Mouse (Mus musculus): ENCODE results near the gene Lingo1. TPM values are rescaled to one million over a fixed set of nuclear protein-coding genes. Genes with fewer than 3 reads are reported as not detected.

The Lingo1 gene
- polyA plus RNA-seq, 1 experiment, result 0.37 TPM

GRCm38 (mm10) chr9:56694079-56694478 lies 102.2 kb downstream of the Lingo1 start:
- H3ac ChIP-seq (ENCODE audit: control insufficient read depth, insufficient read length, low read depth), result no peak overlapping the region
- no peak overlapping the region for H3K4me3 ChIP-seq (ENCODE audit: insufficient read depth, poor library complexity, severe bottlenecking)
- no peaks in the 10 kb centered on the region for H3K79me2 ChIP-seq (ENCODE audit: control insufficient read depth, insufficient read depth)
- H3K27me3 ChIP-seq (ENCODE audit: control insufficient read depth, insufficient read depth, insufficient read length), result peaks cover 40% of the 10 kb centered on the region
- TF ChIP-seq MAX (IDR thresholded peaks at IDR 0.05) (no peak), MYOD1 (IDR thresholded peaks at IDR 0.05; ENCODE audit: control insufficient read depth, insufficient read length, low read depth) (no peak), CEBPB (IDR thresholded peaks at IDR 0.05; ENCODE audit: low read depth) (no peak), MYOG (IDR thresholded peaks at IDR 0.05; ENCODE audit: control insufficient read depth, extremely low read depth, insufficient read length) (no peak), CTCF (IDR thresholded peaks at IDR 0.05; ENCODE audit: control insufficient read depth, insufficient read depth, insufficient read length) (no peak), FOSL1 (IDR thresholded peaks at IDR 0.05; ENCODE audit: insufficient read depth, low read length, poor library complexity, severe bottlenecking) (no peak), USF1 (IDR thresholded peaks at IDR 0.05; ENCODE audit: low read depth) (no peak)
- no peaks in the 10 kb centered on the region for H3K79me3 ChIP-seq (ENCODE audit: low read depth)
- no peaks in the 10 kb centered on the region for H3K36me3 ChIP-seq (ENCODE audit: control insufficient read depth, insufficient read depth)

DNA sequence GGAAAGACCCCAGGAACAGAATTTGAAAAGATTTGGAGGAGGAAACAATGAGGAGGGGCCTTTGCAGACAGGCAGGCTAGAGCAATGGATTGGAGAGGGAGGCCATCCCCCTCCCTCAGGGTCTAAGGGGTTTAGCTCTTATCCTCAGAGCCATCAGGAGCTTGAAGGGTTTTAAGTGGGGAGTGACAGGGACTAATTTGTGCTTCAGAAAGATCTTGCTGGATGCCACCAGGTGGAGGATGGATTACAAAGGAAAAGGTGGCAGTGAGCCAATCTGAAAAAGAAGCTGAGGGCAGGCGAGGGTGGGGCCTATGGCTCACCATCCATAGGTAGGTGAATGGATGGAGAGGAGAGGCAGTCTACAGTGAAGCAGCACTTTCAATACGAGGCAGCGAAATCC lies 105.0 kb downstream of the Lingo1 start:
- TF ChIP-seq MYOD1 (IDR thresholded peaks at IDR 0.05; ENCODE audit: control insufficient read depth, insufficient read length, low read depth) (no peak), USF1 (IDR thresholded peaks at IDR 0.05; ENCODE audit: low read depth) (no peak), MAX (IDR thresholded peaks at IDR 0.05) (no peak), MYOG (IDR thresholded peaks at IDR 0.05; ENCODE audit: control insufficient read depth, extremely low read depth, insufficient read length) (no peak), CTCF (IDR thresholded peaks at IDR 0.05; ENCODE audit: control insufficient read depth, insufficient read depth, insufficient read length) (no peak)
- Histone ChIP-seq H3K27me3 (ENCODE audit: control insufficient read depth, insufficient read depth, insufficient read length) (peaks cover 36% of the 10 kb centered on the region), H3K4me3 (ENCODE audit: insufficient read depth, poor library complexity, severe bottlenecking) (no peak overlapping the region), H3ac (ENCODE audit: control insufficient read depth, insufficient read length, low read depth) (no peak overlapping the region), H3K79me3 (ENCODE audit: low read depth) (no peaks in the 10 kb centered on the region), H3K79me2 (ENCODE audit: control insufficient read depth, insufficient read depth) (no peaks in the 10 kb centered on the region), H3K36me3 (ENCODE audit: control insufficient read depth, insufficient read depth) (no peaks in the 10 kb centered on the region)

DNA sequence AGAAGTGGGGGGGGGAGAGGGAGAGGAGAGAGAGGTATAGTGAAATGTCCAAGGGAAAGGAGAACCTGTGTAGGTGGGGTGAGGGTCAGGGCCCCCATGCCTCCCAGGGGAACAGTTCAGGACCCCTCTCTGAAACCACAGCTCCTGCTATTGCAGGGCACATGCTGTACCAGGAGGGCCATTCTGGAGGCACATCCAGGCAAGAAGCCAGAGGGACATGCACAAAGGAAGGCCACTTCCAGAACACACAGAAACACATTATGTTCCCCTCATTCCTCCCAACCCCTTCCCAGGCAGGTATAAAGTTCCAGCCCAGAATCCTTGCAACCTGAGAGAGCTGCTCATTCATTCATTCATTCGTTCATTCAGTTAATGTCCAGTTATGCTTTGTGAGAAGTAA lies 105.6 kb downstream of the Lingo1 start:
- no peak overlapping the region for H3K4me3 ChIP-seq (ENCODE audit: insufficient read depth, poor library complexity, severe bottlenecking)
- TF ChIP-seq MAX (IDR thresholded peaks at IDR 0.05) (no peak), MYOG (IDR thresholded peaks at IDR 0.05; ENCODE audit: control insufficient read depth, extremely low read depth, insufficient read length) (no peak), MYOD1 (IDR thresholded peaks at IDR 0.05; ENCODE audit: control insufficient read depth, insufficient read length, low read depth) (no peak), CTCF (IDR thresholded peaks at IDR 0.05; ENCODE audit: control insufficient read depth, insufficient read depth, insufficient read length) (no peak), USF1 (IDR thresholded peaks at IDR 0.05; ENCODE audit: low read depth) (no peak), FOSL1 (IDR thresholded peaks at IDR 0.05; ENCODE audit: insufficient read depth, low read length, poor library complexity, severe bottlenecking) (no peak), CEBPB (IDR thresholded peaks at IDR 0.05; ENCODE audit: low read depth) (no peak)
- H3K79me3 ChIP-seq (ENCODE audit: low read depth), result no peaks in the 10 kb centered on the region
- no peaks in the 10 kb centered on the region for H3K79me2 ChIP-seq (ENCODE audit: control insufficient read depth, insufficient read depth)
- no peaks in the 10 kb centered on the region for H3K36me3 ChIP-seq (ENCODE audit: control insufficient read depth, insufficient read depth)
- H3K27me3 ChIP-seq (ENCODE audit: control insufficient read depth, insufficient read depth, insufficient read length), result peaks cover 36% of the 10 kb centered on the region
- H3ac ChIP-seq (ENCODE audit: control insufficient read depth, insufficient read length, low read depth), result no peak overlapping the region

- no peaks in the 10 kb centered on the region for H3K79me2 ChIP-seq (ENCODE audit: control insufficient read depth, insufficient read depth)
- no peak overlapping the region for H3K4me3 ChIP-seq (ENCODE audit: insufficient read depth, poor library complexity, severe bottlenecking)
- H3K36me3 ChIP-seq (ENCODE audit: control insufficient read depth, insufficient read depth), result no peaks in the 10 kb centered on the region
- TF ChIP-seq MYOD1 (IDR thresholded peaks at IDR 0.05; ENCODE audit: control insufficient read depth, insufficient read length, low read depth), result no peak
- peaks cover 50% of the 10 kb centered on the region for H3K27me3 ChIP-seq (ENCODE audit: control insufficient read depth, insufficient read depth, insufficient read length)
- no peak overlapping the region for H3ac ChIP-seq (ENCODE audit: control insufficient read depth, insufficient read length, low read depth)
- H3K79me3 ChIP-seq (ENCODE audit: low read depth), result no peaks in the 10 kb centered on the region
Measured at GRCm38 (mm10) chr9:56687490-56687889, 108.8 kb downstream of the Lingo1 start.

DNA sequence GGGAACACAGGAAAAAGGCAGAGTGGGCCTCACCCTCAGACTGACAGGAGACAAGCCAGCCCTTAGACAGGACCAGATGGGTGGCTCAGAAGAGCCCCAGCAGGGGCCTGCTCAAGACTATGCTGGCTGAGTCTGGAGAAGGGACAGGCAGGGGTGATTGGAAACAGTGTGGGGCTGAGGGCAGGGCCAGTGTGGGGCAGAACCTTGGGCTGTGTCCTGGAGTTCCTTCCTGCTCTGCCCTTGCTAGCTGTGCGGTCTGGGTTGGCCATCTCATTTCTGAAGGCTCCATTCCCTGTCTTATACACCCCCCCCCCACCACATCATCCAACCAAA lies 109.2 kb downstream of the Lingo1 start:
- no peak overlapping the region for H3ac ChIP-seq (ENCODE audit: control insufficient read depth, insufficient read length, low read depth)
- H3K4me3 ChIP-seq (ENCODE audit: insufficient read depth, poor library complexity, severe bottlenecking), result no peak overlapping the region
- no peak for TF ChIP-seq MAX (IDR thresholded peaks at IDR 0.05)
- TF ChIP-seq USF1 (IDR thresholded peaks at IDR 0.05; ENCODE audit: low read depth), result no peak
- TF ChIP-seq CEBPB (IDR thresholded peaks at IDR 0.05; ENCODE audit: low read depth), result no peak
- no peak for TF ChIP-seq MYOD1 (IDR thresholded peaks at IDR 0.05; ENCODE audit: control insufficient read depth, insufficient read length, low read depth)
- no peak for TF ChIP-seq CTCF (IDR thresholded peaks at IDR 0.05; ENCODE audit: control insufficient read depth, insufficient read depth, insufficient read length)
- no peak for TF ChIP-seq MYOG (IDR thresholded peaks at IDR 0.05; ENCODE audit: control insufficient read depth, extremely low read depth, insufficient read length)
- TF ChIP-seq FOSL1 (IDR thresholded peaks at IDR 0.05; ENCODE audit: insufficient read depth, low read length, poor library complexity, severe bottlenecking), result no peak
- H3K79me3 ChIP-seq (ENCODE audit: low read depth), result no peaks in the 10 kb centered on the region
- H3K27me3 ChIP-seq (ENCODE audit: control insufficient read depth, insufficient read depth, insufficient read length), result peaks cover 51% of the 10 kb centered on the region
- H3K36me3 ChIP-seq (ENCODE audit: control insufficient read depth, insufficient read depth), result no peaks in the 10 kb centered on the region
- H3K79me2 ChIP-seq (ENCODE audit: control insufficient read depth, insufficient read depth), result no peaks in the 10 kb centered on the region

GRCm38 (mm10) chr9:56686339-56687144 lies 109.7 kb downstream of the Lingo1 start:
- Histone ChIP-seq H3K79me2 (ENCODE audit: control insufficient read depth, insufficient read depth) (no peaks in the 10 kb centered on the region), H3K27me3 (ENCODE audit: control insufficient read depth, insufficient read depth, insufficient read length) (peaks cover 53% of the 10 kb centered on the region), H3K36me3 (ENCODE audit: control insufficient read depth, insufficient read depth) (no peaks in the 10 kb centered on the region), H3ac (ENCODE audit: control insufficient read depth, insufficient read length, low read depth) (no peak overlapping the region), H3K4me3 (ENCODE audit: insufficient read depth, poor library complexity, severe bottlenecking) (no peak overlapping the region), H3K79me3 (ENCODE audit: low read depth) (no peaks in the 10 kb centered on the region)
- no peak for TF ChIP-seq CEBPB (IDR thresholded peaks at IDR 0.05; ENCODE audit: low read depth)
- no peak for TF ChIP-seq MAX (IDR thresholded peaks at IDR 0.05)
- no peak for TF ChIP-seq CTCF (IDR thresholded peaks at IDR 0.05; ENCODE audit: control insufficient read depth, insufficient read depth, insufficient read length)
- TF ChIP-seq USF1 (IDR thresholded peaks at IDR 0.05; ENCODE audit: low read depth), result no peak
- no peak for TF ChIP-seq FOSL1 (IDR thresholded peaks at IDR 0.05; ENCODE audit: insufficient read depth, low read length, poor library complexity, severe bottlenecking)
- no peak for TF ChIP-seq MYOG (IDR thresholded peaks at IDR 0.05; ENCODE audit: control insufficient read depth, extremely low read depth, insufficient read length)
- no peak for TF ChIP-seq MYOD1 (IDR thresholded peaks at IDR 0.05; ENCODE audit: control insufficient read depth, insufficient read length, low read depth)

Measured in C2C12 (cell line).